Mouse (Mus musculus) neural tube, embryonic 12.5 days (tissue): ENCODE measurements around the gene Ptbp1. TPM values are rescaled to one million over a fixed set of nuclear protein-coding genes. Genes with fewer than 3 reads are reported as not detected.

ENCODE experiments used
- ATAC-seq: fragments of 200-750 bp; cut with Nextera tagmentation; 2 replicates; pipeline ENCODE4 v1.8.0; 2017; ENCODE audit warnings: low read depth, mild to moderate bottlenecking, moderate TSS enrichment, moderate library complexity; ENCODE audit not compliant: low FRiP score
- H3K27ac ChIP-seq: fragments of 300-500 bp; sonication (generic); 2 replicates; pipeline ENCODE4 v1.5.1; 2016
- H3K27me3 ChIP-seq: fragments of 300-500 bp; sonication (generic); replicated peaks from 2 replicates; pipeline ENCODE4 v1.6.1; 2016; ENCODE audit warnings: mild to moderate bottlenecking
- H3K36me3 ChIP-seq: fragments of 300-500 bp; sonication (generic); 2 replicates; pipeline ENCODE4 v1.6.1; 2016; ENCODE audit warnings: mild to moderate bottlenecking
- H3K4me1 ChIP-seq: fragments of 300-500 bp; sonication (generic); 2 replicates; pipeline ENCODE4 v1.6.1; 2016
- H3K4me2 ChIP-seq: fragments of 300-500 bp; sonication (generic); replicated peaks from 2 replicates; pipeline ENCODE4 v1.6.1; 2016; ENCODE audit warnings: mild to moderate bottlenecking
- H3K4me3 ChIP-seq: fragments of 300-500 bp; sonication (generic); 2 replicates; pipeline ENCODE4 v1.5.1; 2016
- H3K9ac ChIP-seq: fragments of 300-500 bp; sonication (generic); 2 replicates; pipeline ENCODE4 v1.6.1; 2016; ENCODE audit warnings: mild to moderate bottlenecking
- H3K9me3 ChIP-seq: fragments of 300-500 bp; sonication (generic); 2 replicates; pipeline ENCODE4 v1.6.1; 2016; ENCODE audit warnings: mild to moderate bottlenecking
- WGBS: fragments of 180-500 bp; shearing (Covaris S2); methylation state at CpG from one replicate; pipeline ENCODE4 v1.1.7; 2016; 5-methylcytosine and 5-hydroxymethylcytosine counted together
- polyA plus RNA-seq: library from polyadenylated mRNA; unstranded; fragments of >200 nt; fragmentation: Nextera tagmentation; extraction: Ambion mirVana; gene quantifications from 2 replicates; pipeline ENCODE4 v1.2.1, GENCODE M21; 2016

Ptbp1 gene
- polyA plus RNA-seq, 1 experiment from 2014 or later = 189 TPM

GRCm38 (mm10) chr10:79854801-79855541, 744 bp downstream of the Ptbp1 start:
- peak; percentile 49 for ATAC-seq
- Histone ChIP-seq H3K4me1 (peaks cover 60% of the 10 kb centered on the region), H3K27ac (peak overlapping the region; percentile 99), H3K4me3 (peak overlapping the region; percentile 96), H3K9ac (peak overlapping the region; percentile 97), H3K4me2 (peak overlapping the region; percentile 100), H3K36me3 (peaks cover 35% of the 10 kb centered on the region), H3K27me3 (no peaks in the 10 kb centered on the region), H3K9me3 (no peaks in the 10 kb centered on the region)
- WGBS = under 1% methylated on average over 83 of the region's 83 CpGs

GRCm38 (mm10) chr10:79855558-79856184, 1.4 kb downstream of the Ptbp1 start:
- Histone ChIP-seq H3K9ac (peak overlapping the region; percentile 97), H3K4me2 (peak overlapping the region; percentile 100), H3K4me3 (peak overlapping the region; percentile 96), H3K4me1 (peaks cover 60% of the 10 kb centered on the region), H3K27ac (no peak overlapping the region), H3K9me3 (no peaks in the 10 kb centered on the region), H3K36me3 (peaks cover 42% of the 10 kb centered on the region), H3K27me3 (no peaks in the 10 kb centered on the region)
- ATAC-seq = no peak
- 6% methylated on average over 10 of the region's 10 CpGs for WGBS

- Histone ChIP-seq H3K27me3 (no peaks in the 10 kb centered on the region), H3K9ac (peak overlapping the region; percentile 97), H3K4me3 (peak overlapping the region; percentile 96), H3K9me3 (no peaks in the 10 kb centered on the region), H3K36me3 (peaks cover 48% of the 10 kb centered on the region), H3K4me1 (peaks cover 60% of the 10 kb centered on the region), H3K4me2 (peak overlapping the region; percentile 100), H3K27ac (no peak overlapping the region)
- WGBS = 57% methylated on average over 6 of the region's 6 CpGs
- ATAC-seq = no peak
These were observed 2.1 kb downstream of the Ptbp1 start for GRCm38 (mm10) chr10:79856280-79856679.

GRCm38 (mm10) chr10:79856704-79857451, 2.7 kb downstream of the Ptbp1 start:
- Histone ChIP-seq H3K9me3 (no peaks in the 10 kb centered on the region), H3K4me3 (peak overlapping the region; percentile 96), H3K27ac (peak overlapping the region; percentile 26; the same call in 1 of the 2 replicates), H3K4me1 (peaks cover 54% of the 10 kb centered on the region), H3K36me3 (peaks cover 54% of the 10 kb centered on the region), H3K27me3 (no peaks in the 10 kb centered on the region), H3K9ac (peak overlapping the region; percentile 97), H3K4me2 (peak overlapping the region; percentile 100)
- ATAC-seq = no peak
- 62% methylated on average over 7 of the region's 7 CpGs for WGBS

GRCm38 (mm10) chr10:79857452-79857811, 3.2 kb downstream of the Ptbp1 start:
- Histone ChIP-seq H3K4me2 (peak overlapping the region; percentile 100), H3K9me3 (no peaks in the 10 kb centered on the region), H3K9ac (peak overlapping the region; percentile 97), H3K27ac (peak overlapping the region; percentile 26; the same call in 1 of the 2 replicates), H3K4me3 (peak overlapping the region; percentile 96), H3K27me3 (no peaks in the 10 kb centered on the region), H3K4me1 (peaks cover 48% of the 10 kb centered on the region), H3K36me3 (peaks cover 60% of the 10 kb centered on the region)
- WGBS = 37% methylated on average over 4 of the region's 4 CpGs
- ATAC-seq = no peak

GRCm38 (mm10) chr10:79857894-79858293, 3.7 kb downstream of the Ptbp1 start:
- Histone ChIP-seq H3K9ac (peak overlapping the region; percentile 97), H3K4me3 (peak overlapping the region; percentile 96; the same call in 1 of the 2 replicates), H3K4me2 (peak overlapping the region; percentile 100), H3K36me3 (peaks cover 64% of the 10 kb centered on the region), H3K9me3 (no peaks in the 10 kb centered on the region), H3K27me3 (no peaks in the 10 kb centered on the region), H3K27ac (peak overlapping the region; percentile 26; the same call in 1 of the 2 replicates), H3K4me1 (peaks cover 44% of the 10 kb centered on the region)
- no peak for ATAC-seq
- 88% methylated on average over 2 of the region's 2 CpGs for whole genome bisulfite sequencing

- Histone ChIP-seq H3K36me3 (peaks cover 71% of the 10 kb centered on the region), H3K4me3 (no peak overlapping the region), H3K9me3 (no peaks in the 10 kb centered on the region), H3K4me2 (peak overlapping the region; percentile 100), H3K4me1 (peaks cover 38% of the 10 kb centered on the region), H3K27me3 (no peaks in the 10 kb centered on the region), H3K9ac (peak overlapping the region; percentile 97; the same call in 1 of the 2 replicates), H3K27ac (no peak overlapping the region)
- ATAC-seq = no peak
- WGBS = 61% methylated on average over 17 of the region's 17 CpGs
These were observed 4.3 kb downstream of the Ptbp1 start for GRCm38 (mm10) chr10:79858416-79859074.

GRCm38 (mm10) chr10:79859116-79859515, 4.9 kb downstream of the Ptbp1 start:
- Histone ChIP-seq H3K4me1 (peaks cover 38% of the 10 kb centered on the region), H3K36me3 (peaks cover 75% of the 10 kb centered on the region), H3K4me3 (no peak overlapping the region), H3K27me3 (no peaks in the 10 kb centered on the region), H3K4me2 (no peak overlapping the region; the same call in 1 of the 2 replicates), H3K27ac (no peak overlapping the region), H3K9ac (no peak overlapping the region), H3K9me3 (no peaks in the 10 kb centered on the region)
- ATAC-seq = no peak
- WGBS = 88% methylated on average over 11 of the region's 11 CpGs

GRCm38 (mm10) chr10:79860079-79860911, 6.1 kb downstream of the Ptbp1 start:
- Histone ChIP-seq H3K9me3 (no peaks in the 10 kb centered on the region), H3K36me3 (peaks cover 86% of the 10 kb centered on the region), H3K27ac (no peak overlapping the region), H3K27me3 (no peaks in the 10 kb centered on the region), H3K4me3 (no peak overlapping the region), H3K4me1 (peaks cover 42% of the 10 kb centered on the region), H3K9ac (no peak overlapping the region), H3K4me2 (no peak overlapping the region)
- WGBS = 93% methylated on average over 26 of the region's 26 CpGs
- no peak for ATAC-seq

GRCm38 (mm10) chr10:79861230-79862048, 7.2 kb downstream of the Ptbp1 start:
- Histone ChIP-seq H3K27me3 (no peaks in the 10 kb centered on the region), H3K9me3 (no peaks in the 10 kb centered on the region), H3K4me2 (no peak overlapping the region), H3K4me3 (no peak overlapping the region), H3K36me3 (peaks cover 95% of the 10 kb centered on the region), H3K9ac (no peak overlapping the region), H3K4me1 (peaks cover 39% of the 10 kb centered on the region), H3K27ac (no peak overlapping the region; the same call in 1 of the 2 replicates)
- no peak for ATAC-seq
- WGBS = 80% methylated on average over 25 of the region's 25 CpGs
